Mouse (Mus musculus) 3134 (cell line): ENCODE measurements at regions not wholly inside any gene's neighbourhood (a gene's known extent, or its start where the extent isn't known, plus 50 kb on each side); places are given as distances from the start of the nearest gene placed in this dataset.
A peak's percentile ranks its signal among the peaks of the same experiment; 100 is the strongest.

Experiments used
- DNase-seq: peaks from one replicate; pipeline ENCODE4 v3.0.0-alpha.2; 2011; ENCODE audit warnings: low spot score; ENCODE audit not compliant: insufficient read length; ENCODE audit errors: extremely low read depth

GRCm38 (mm10) chr9:97297538-97297937 lies 72.2 kb downstream of the Trim42 start:
- DNase-seq = no peak

DNA sequence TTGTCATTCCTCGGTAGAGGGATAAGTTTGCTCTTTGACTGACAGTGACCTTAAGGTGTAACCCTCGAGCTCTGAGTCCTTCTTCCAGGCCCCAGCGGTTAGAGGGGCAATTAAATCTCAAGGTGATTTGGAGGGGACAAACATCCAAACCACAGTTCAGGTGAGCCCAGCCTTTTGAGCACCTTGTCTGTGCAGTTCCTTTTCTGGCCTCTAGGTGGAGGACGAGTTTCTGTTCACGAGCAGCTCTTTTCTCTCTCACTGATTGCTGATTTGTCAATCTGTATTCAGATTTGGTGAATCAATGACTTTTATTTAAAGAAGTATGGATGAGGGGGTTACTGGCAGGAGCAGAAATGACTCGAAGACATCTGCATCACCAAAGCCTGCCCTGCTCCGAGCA lies 74.0 kb downstream of the Trim42 start:
- DNase-seq = no peak

GRCm38 (mm10) chr9:97291870-97292269 lies 77.9 kb downstream of the Trim42 start:
- DNase-seq = no peak

- DNase-seq = no peak
Observed at GRCm38 (mm10) chr9:97284282-97284802, 85.4 kb downstream of the Trim42 start.

DNA sequence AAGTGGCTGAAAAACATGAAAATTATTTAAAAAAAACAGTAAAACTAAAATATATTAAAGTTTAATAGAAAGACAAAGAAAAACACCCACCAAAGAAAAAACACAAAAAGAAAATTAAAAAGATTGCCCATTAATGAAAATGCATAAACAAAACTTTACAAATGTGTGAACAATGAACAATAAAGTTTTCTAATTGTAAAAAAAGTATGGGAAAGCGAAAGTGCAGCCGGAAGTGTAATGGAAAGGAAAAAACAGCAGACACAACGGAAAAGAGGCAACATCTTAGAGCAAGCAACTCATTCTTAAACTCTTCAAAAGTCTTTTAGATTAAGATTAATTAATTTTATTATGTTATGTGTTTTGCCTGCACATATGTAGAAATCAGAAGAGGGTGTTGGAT lies 87.7 kb downstream of the Trim42 start:
- no peak for DNase-seq

GRCm38 (mm10) chr9:97275449-97275848 lies 94.3 kb downstream of the Trim42 start:
- DNase-seq = peak; percentile 55

- DNase-seq = no peak
Observed at GRCm38 (mm10) chr9:97273891-97274290, 95.9 kb downstream of the Trim42 start.

DNA sequence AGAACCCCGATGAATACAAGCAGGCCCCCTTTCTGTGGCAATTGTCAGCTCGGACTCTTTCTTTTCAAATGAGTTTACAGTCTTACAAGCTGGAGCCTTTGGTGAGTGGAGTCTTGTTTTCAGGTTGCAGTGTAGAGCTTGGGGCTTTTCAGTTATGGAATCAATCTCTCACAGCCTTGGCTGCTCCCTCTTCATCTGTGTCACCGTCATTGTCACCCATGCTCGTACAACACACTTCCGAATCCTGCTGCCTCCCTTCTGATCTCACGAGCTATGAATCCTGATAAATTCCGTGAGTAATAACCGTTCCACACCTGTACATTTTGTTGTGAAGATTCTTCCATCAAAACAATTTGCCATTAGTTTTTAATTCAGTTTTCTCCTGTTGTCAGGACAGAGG lies 97.7 kb downstream of the Trim42 start:
- no peak for DNase-seq

- DNase-seq = no peak
Observed at GRCm38 (mm10) chr9:97247621-97248020, 122.1 kb downstream of the Trim42 start.

DNA sequence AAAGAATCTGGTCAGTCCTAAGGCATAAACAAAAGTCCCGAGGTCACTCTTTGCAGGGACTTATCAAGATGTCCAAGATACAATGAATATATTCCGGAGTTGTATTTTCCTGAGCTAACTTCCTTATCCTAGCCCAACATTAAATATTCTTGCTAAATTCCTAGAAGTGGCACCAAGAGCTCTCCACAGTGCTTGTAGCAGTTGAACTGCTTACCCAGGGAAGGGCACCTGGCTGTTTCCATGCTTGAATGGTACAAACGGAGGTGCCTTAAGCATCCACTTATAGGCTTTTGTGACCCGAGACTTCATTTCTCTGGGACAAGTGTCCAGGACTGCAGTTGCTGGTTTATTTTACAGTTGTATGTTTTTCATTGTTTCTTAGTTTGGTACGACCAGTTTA lies 115.1 kb upstream of the Slc25a36 start:
- DNase-seq = no peak

- DNase-seq = no peak
Observed at GRCm38 (mm10) chr9:97224549-97224948, 113.6 kb upstream of the Slc25a36 start.

DNA sequence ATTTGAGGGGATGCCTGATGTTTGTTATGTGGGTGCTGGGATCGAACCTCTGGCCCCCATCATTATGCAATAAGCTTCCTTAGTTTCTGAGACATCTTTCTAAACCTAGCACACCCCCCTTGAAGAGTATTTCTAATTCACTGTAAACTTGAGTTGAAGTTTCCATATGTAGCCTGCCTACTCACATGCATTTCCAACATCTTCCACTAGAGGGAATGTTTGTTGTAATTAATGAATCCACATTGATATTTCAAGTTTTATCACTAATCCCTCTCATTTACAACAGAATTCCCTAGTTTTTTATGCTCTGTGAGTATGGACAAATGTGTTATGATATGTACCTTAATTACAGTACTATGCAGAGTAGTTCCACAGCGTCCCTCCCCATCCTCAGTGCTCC lies 103.8 kb upstream of the Slc25a36 start:
- DNase-seq = no peak

GRCm38 (mm10) chr9:97190321-97190860 lies 79.4 kb upstream of the Slc25a36 start:
- no peak for DNase-seq

DNA sequence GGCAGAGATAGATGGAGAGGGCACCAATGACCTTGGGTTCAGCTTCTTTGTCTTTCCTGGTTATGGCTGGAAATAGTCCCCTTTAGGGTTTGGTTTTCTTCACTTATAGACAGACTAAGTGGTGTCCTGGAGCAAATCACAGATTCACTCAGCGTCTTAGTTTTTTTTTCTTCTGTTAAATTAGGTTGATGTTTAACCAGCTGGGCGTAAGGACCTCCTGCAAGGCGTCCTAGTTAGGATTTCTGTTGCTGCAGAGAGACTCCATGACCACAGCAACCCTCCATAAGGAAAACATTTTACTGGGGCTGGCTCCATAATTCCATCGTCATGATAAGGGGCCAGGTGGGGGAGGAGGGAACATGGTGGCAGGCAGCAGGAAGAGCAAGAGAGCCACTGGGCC lies 78.7 kb upstream of the Slc25a36 start:
- DNase-seq = no peak

DNA sequence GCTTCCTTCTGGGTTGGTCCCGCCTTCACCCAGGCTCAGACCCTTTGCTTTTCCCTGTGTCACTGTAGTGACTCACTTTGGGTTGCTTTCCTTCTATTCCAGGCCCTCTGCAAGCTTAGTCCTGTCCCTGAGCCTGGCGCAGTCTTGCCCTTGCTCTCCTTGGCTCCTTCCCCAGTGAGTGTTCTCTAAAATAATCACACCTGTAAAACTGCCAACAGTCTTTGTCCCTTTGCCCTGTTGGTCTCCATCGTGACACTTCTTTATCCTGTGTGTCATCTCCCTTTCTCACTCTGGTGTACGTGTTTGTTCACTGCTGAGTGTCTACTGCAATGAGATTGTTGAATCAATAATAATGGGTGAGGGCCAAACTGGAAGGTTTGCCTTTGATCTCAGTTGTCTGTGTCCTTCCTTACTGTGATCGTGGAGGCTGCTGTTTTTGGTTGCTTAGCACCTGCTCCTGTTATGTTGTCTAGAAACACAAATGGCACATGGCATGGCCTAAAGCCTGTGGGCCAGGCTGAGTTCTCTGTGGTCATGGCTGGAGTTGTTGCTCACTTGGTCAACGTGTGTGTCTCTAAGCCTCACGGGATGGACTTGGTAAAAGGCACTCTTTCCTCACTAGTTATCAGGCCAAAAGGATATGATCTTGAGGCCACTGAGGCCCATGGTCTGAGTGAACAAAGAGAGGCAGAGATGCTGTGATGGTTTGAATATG lies 77.8 kb upstream of the Slc25a36 start:
- no peak for DNase-seq

GRCm38 (mm10) chr9:97173230-97173951 lies 62.4 kb upstream of the Slc25a36 start:
- no peak for DNase-seq

- DNase-seq = no peak
Observed at GRCm38 (mm10) chr9:97172075-97172474, 61.1 kb upstream of the Slc25a36 start.

GRCm38 (mm10) chr9:97171484-97171883 lies 60.5 kb upstream of the Slc25a36 start:
- no peak for DNase-seq

- DNase-seq = no peak
Observed at GRCm38 (mm10) chr9:97170836-97171235, 59.9 kb upstream of the Slc25a36 start.

DNA sequence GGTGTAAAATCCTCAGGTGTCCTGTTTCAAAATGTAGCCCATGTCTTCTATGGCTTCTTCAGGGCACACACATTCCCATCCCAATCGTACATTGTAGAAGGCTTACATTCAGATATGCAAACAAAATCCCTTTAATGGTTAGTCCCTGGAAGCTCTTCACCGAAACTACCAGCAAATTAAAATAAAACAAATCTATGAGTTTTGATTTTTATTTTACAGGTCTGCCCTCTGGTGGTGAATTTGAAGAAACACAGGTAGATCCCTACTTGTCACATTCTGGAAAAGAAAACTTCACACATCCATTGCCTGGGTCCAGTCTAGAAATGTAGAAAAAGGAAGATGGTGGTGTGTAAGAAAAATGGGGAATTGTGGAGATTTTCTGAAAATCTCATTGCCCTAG lies 51.5 kb upstream of the Slc25a36 start:
- DNase-seq = no peak
